Mouse (Mus musculus): ENCODE data around the gene Rangap1. TPM values are rescaled to one million over a fixed set of nuclear protein-coding genes. Genes with fewer than 3 reads are reported as not detected.

Gene Rangap1
- total RNA-seq, 1 experiment = 178 TPM

DNA sequence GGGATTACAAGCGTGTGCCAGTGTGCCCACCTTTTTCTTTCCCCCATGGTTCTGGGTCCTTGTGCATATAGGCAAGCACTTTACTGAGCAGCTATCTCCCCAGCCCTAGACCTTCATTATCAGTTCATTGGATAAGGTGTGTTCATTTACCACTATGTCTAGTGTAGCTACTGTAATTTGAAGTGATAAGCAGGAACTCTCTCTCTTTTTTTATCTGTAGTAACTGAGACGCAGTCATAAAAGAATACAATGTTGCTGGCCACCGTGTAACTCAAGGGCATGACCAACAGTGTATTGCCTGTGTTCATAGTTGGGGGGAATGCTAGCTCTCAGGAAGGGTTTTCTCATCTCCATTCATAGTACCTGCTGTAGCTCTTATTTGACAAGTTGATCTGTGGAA, 14.2 kb upstream of the Rangap1 start:
- in situ Hi-C loops (cut with MboI; ENCODE audit: low sequenced_read_pairs in 2 of 2, unreplicated experiment in 2 of 2) = no loop called here
- TF ChIP-seq ZNF384 (IDR thresholded peaks at IDR 0.05; ENCODE audit: low read depth, low read length) (no peak), ZC3H11A (IDR thresholded peaks at IDR 0.05; ENCODE audit: borderline replicate concordance, low read depth, low read length) (no peak), HCFC1 (IDR thresholded peaks at IDR 0.05; ENCODE audit: borderline replicate concordance, insufficient read depth, low read length) (no peak), MAFK (IDR thresholded peaks at IDR 0.05; ENCODE audit: insufficient read depth, low read depth, low read length) (no peak), CHD2 (IDR thresholded peaks at IDR 0.05; ENCODE audit: low read depth, low read length) (no peak)

DNA sequence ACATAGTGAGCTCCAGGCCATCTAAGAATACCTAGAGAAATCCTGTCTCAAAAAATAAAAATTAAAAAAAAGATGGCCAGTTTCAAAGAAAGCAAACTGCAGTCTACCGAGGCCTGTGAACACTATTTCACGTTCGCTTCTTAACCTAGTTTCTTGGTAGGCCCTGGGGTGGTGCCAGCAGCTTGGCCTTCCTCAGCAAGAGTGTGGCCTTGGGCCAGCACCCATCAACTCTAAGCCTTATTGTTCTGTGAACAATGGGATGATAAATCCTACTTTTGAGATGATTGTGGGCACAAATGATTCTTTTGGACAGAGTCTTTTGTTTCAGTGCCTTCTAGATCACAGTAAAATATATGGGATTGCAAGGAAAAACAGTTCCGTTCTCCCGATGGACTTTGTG, 13.4 kb upstream of the Rangap1 start:
- H3K27ac ChIP-seq (ENCODE audit: insufficient read depth, low read depth, low read length, poor library complexity, severe bottlenecking) = no peak overlapping the region
- no peaks in the 10 kb centered on the region for H3K4me1 ChIP-seq (ENCODE audit: control insufficient read depth in 2 of 2, insufficient read depth in 2 of 2, low read length in 2 of 2, poor library complexity in 1 of 2)
- H3K36me3 ChIP-seq (ENCODE audit: control insufficient read depth, insufficient read depth, low read length, poor library complexity, severe bottlenecking) = no peaks in the 10 kb centered on the region
- in situ Hi-C loops (cut with MboI; ENCODE audit: low sequenced_read_pairs in 2 of 2, unreplicated experiment in 2 of 2) = no loop called here
- DNase-seq (ENCODE audit: low read depth, low spot score) = no peak
- H3K4me3 ChIP-seq (ENCODE audit: insufficient read depth in 1 of 2, low read depth in 1 of 2, low read length in 2 of 2, poor library complexity in 1 of 2, severe bottlenecking in 1 of 2) = no peak overlapping the region
- H3K9me3 ChIP-seq (ENCODE audit: control insufficient read depth, insufficient read depth, low read depth, low read length) = no peaks in the 10 kb centered on the region
- no peak overlapping the region for H3K9ac ChIP-seq (ENCODE audit: insufficient read depth, low read depth, low read length, poor library complexity, severe bottlenecking)
- TF ChIP-seq CHD2 (IDR thresholded peaks at IDR 0.05; ENCODE audit: low read depth, low read length) (no peak), ZC3H11A (IDR thresholded peaks at IDR 0.05; ENCODE audit: borderline replicate concordance, low read depth, low read length) (no peak), ZNF384 (IDR thresholded peaks at IDR 0.05; ENCODE audit: low read depth, low read length) (no peak), HCFC1 (IDR thresholded peaks at IDR 0.05; ENCODE audit: borderline replicate concordance, insufficient read depth, low read length) (no peak), MAFK (IDR thresholded peaks at IDR 0.05; ENCODE audit: insufficient read depth, low read depth, low read length) (no peak)

More for the DNA sequence above, 14.2 kb upstream of the Rangap1 start:
- Histone ChIP-seq H3K27ac (ENCODE audit: insufficient read depth, low read depth, low read length, poor library complexity, severe bottlenecking) (no peak overlapping the region), H3K36me3 (ENCODE audit: control insufficient read depth, insufficient read depth, low read length, poor library complexity, severe bottlenecking) (no peaks in the 10 kb centered on the region), H3K9me3 (ENCODE audit: control insufficient read depth, insufficient read depth, low read depth, low read length) (no peaks in the 10 kb centered on the region), H3K4me3 (ENCODE audit: insufficient read depth in 1 of 2, low read depth in 1 of 2, low read length in 2 of 2, poor library complexity in 1 of 2, severe bottlenecking in 1 of 2) (no peak overlapping the region), H3K4me1 (ENCODE audit: control insufficient read depth in 2 of 2, insufficient read depth in 2 of 2, low read length in 2 of 2, poor library complexity in 1 of 2) (no peaks in the 10 kb centered on the region), H3K9ac (ENCODE audit: insufficient read depth, low read depth, low read length, poor library complexity, severe bottlenecking) (no peak overlapping the region)
- no peak for DNase-seq (ENCODE audit: low read depth, low spot score)

- Histone ChIP-seq H3K9ac (ENCODE audit: insufficient read depth, low read depth, low read length, poor library complexity, severe bottlenecking) (no peak overlapping the region), H3K4me1 (ENCODE audit: control insufficient read depth in 2 of 2, insufficient read depth in 2 of 2, low read length in 2 of 2, poor library complexity in 1 of 2) (no peaks in the 10 kb centered on the region; a peak in 1 of 4 replicates), H3K36me3 (ENCODE audit: control insufficient read depth, insufficient read depth, low read length, poor library complexity, severe bottlenecking) (no peaks in the 10 kb centered on the region; the same call in 1 of the 2 replicates), H3K27ac (ENCODE audit: insufficient read depth, low read depth, low read length, poor library complexity, severe bottlenecking) (no peak overlapping the region), H3K4me3 (ENCODE audit: insufficient read depth in 1 of 2, low read depth in 1 of 2, low read length in 2 of 2, poor library complexity in 1 of 2, severe bottlenecking in 1 of 2) (no peak overlapping the region), H3K9me3 (ENCODE audit: control insufficient read depth, insufficient read depth, low read depth, low read length) (no peaks in the 10 kb centered on the region)
- DNase-seq (ENCODE audit: low read depth, low spot score) = no peak
- in situ Hi-C loops (cut with MboI; ENCODE audit: low sequenced_read_pairs in 2 of 2, unreplicated experiment in 2 of 2) = no loop called here
- no peak for TF ChIP-seq ZC3H11A (IDR thresholded peaks at IDR 0.05; ENCODE audit: borderline replicate concordance, low read depth, low read length)
- no peak for TF ChIP-seq CHD2 (IDR thresholded peaks at IDR 0.05; ENCODE audit: low read depth, low read length)
- TF ChIP-seq ZNF384 (IDR thresholded peaks at IDR 0.05; ENCODE audit: low read depth, low read length) = no peak
- no peak for TF ChIP-seq HCFC1 (IDR thresholded peaks at IDR 0.05; ENCODE audit: borderline replicate concordance, insufficient read depth, low read length)
- TF ChIP-seq MAFK (IDR thresholded peaks at IDR 0.05; ENCODE audit: insufficient read depth, low read depth, low read length) = no peak
Observed at GRCm38 (mm10) chr15:81753669-81754068, 8.3 kb upstream of the Rangap1 start.

- in situ Hi-C loops (cut with MboI; ENCODE audit: low sequenced_read_pairs in 2 of 2, unreplicated experiment in 2 of 2) = no loop called here
- Histone ChIP-seq H3K9ac (ENCODE audit: insufficient read depth, low read depth, low read length, poor library complexity, severe bottlenecking) (no peak overlapping the region), H3K9me3 (ENCODE audit: control insufficient read depth, insufficient read depth, low read depth, low read length) (no peaks in the 10 kb centered on the region), H3K27ac (ENCODE audit: insufficient read depth, low read depth, low read length, poor library complexity, severe bottlenecking) (no peak overlapping the region), H3K4me1 (ENCODE audit: control insufficient read depth in 2 of 2, insufficient read depth in 2 of 2, low read length in 2 of 2, poor library complexity in 1 of 2) (no peaks in the 10 kb centered on the region; a peak in 1 of 4 replicates), H3K4me3 (ENCODE audit: insufficient read depth in 1 of 2, low read depth in 1 of 2, low read length in 2 of 2, poor library complexity in 1 of 2, severe bottlenecking in 1 of 2) (no peak overlapping the region), H3K36me3 (ENCODE audit: control insufficient read depth, insufficient read depth, low read length, poor library complexity, severe bottlenecking) (no peaks in the 10 kb centered on the region; the same call in 1 of the 2 replicates)
- TF ChIP-seq MAFK (IDR thresholded peaks at IDR 0.05; ENCODE audit: insufficient read depth, low read depth, low read length) (no peak), CHD2 (IDR thresholded peaks at IDR 0.05; ENCODE audit: low read depth, low read length) (no peak), ZNF384 (IDR thresholded peaks at IDR 0.05; ENCODE audit: low read depth, low read length) (no peak), HCFC1 (IDR thresholded peaks at IDR 0.05; ENCODE audit: borderline replicate concordance, insufficient read depth, low read length) (no peak), ZC3H11A (IDR thresholded peaks at IDR 0.05; ENCODE audit: borderline replicate concordance, low read depth, low read length) (no peak)
- DNase-seq (ENCODE audit: low read depth, low spot score) = no peak
Observed at GRCm38 (mm10) chr15:81749742-81750141, 4.4 kb upstream of the Rangap1 start.
